Mouse (Mus musculus): ENCODE data around the gene Aftph.

Gene Aftph

DNA sequence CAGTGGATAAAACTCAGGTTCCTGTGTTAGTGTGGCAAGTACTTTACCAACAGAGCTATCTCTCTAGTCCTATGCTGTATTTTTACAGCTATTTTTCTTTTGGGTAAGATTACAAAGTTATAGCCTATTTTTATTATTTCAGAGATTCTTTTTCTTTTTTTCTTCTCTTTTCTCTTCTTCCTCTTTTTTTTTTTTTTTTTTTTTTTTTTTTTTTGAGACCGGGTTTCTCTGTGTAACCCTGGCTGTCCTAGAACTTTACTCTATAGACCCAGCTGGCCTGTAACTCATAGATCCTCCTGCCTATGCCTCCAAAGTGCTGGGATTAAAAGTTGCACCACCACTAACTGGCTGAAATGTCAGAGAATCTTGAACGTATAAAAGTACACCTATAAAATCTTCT is 13.3 kb downstream of the Aftph start:
- DNase-seq (ENCODE audit: low spot score in 2 of 2), result no peak

DNA sequence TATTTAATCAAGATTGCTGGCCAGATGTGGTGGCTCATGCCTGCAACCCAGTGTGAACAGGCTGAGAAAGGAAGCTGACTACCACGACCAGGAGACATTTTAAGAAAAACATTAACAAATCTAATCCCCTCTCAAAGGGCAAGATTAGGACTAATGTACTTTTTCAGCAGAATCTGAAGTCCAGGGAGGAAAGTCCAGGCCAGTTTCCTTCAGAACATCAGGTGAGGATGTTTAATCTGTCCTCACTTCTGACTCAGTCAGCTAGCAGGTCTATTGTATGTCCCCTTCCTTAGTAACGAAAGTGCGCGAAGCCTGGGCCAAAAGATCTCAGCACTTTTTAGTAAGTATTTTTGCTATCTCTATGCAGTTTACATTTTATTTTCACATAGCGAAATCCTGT is 17.8 kb downstream of the Aftph start:
- DNase-seq (ENCODE audit: low spot score in 2 of 2), result no peak

DNA sequence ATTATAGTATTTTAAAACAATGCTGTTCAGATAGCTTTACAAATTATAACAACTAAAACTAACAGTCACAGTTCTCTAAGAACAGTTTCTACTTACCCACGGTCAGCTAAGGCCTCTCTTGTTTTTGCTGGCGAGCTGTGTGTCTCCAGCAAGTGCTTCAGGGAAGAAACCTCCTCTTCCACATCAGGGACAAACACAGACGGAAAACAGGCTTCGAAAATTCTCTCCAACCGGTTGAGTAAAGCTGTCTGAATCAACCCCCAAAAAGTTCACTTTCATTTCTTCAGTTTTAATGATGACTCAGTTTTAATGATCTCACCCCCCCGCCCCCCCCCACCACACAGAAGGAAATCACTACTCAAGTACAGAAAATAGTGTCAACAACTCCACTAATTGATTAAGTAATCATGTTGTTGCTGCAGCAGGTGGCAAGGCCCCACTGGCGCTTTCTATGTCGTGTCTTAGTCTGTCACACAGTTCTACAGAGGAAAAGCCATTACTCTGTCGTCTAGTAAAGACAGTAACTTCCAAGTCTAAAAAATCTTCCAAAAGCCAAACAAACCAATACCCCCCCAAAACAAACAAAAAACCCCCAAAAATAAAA is 29.2 kb downstream of the Aftph start:
- DNase-seq (ENCODE audit: low spot score in 2 of 2), result no peak

DNA sequence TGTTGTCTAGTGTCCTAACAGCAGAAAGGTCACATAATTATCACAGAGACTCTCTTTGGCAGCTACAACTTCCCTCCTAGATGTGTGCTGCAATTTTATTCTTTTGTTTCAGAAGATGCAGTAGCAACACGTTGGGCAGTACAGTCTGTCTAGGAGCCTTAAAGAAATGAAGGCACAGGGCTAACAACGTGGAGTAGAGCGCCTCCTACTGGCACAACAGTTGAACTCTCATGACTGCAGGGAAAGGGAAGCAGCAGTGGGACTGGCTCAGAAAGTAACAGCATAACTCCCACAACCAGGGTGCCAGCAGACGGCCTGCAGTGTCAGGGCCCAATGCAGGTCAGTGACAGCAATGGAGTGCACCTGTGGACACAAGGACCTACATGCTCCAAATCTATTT is 50.4 kb downstream of the Aftph start:
- peak in 1 of 2 experiments; percentile 62 for DNase-seq (ENCODE audit: low spot score in 2 of 2)

DNA sequence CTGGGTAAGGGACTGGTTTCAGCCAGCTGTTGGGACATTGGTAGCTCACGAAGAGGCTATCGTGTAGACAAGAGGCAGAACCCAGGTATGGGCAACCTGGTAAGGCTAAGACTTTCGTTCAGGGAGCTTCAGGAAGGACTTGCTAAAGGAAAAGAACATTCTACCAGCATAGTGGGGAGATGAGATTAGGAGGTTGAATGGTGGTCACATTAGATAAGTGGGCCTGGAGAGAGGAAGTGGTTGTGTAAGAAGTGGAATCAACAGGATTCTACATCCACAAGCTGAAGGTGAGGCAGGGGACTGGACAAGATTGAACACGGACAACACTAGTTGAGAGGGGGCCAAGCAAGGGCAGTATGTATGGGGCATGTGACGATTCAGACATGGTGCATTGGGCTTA is 59.7 kb downstream of the Aftph start:
- no peak for DNase-seq (ENCODE audit: low spot score in 2 of 2)

DNA sequence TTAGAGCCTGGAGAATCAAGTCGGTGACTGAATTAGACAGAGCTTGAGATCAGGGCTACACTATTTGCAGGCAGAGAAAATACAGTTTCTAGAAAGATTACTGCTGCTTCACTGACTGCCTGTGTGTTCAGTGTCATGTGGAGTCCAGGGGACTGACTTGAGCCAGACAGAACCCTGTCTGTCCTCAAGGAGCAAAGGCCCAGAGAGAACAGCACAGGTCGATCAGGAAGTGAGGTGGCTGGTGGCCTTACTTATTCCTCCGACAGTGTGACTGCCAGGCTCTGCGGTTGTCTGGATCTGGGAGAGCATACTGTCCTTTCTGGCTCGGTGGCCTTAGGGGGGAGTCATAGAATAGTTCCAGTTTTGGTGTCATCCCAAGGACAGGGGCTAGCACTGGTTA is 60.6 kb downstream of the Aftph start:
- DNase-seq (ENCODE audit: low spot score in 2 of 2), result no peak

DNA sequence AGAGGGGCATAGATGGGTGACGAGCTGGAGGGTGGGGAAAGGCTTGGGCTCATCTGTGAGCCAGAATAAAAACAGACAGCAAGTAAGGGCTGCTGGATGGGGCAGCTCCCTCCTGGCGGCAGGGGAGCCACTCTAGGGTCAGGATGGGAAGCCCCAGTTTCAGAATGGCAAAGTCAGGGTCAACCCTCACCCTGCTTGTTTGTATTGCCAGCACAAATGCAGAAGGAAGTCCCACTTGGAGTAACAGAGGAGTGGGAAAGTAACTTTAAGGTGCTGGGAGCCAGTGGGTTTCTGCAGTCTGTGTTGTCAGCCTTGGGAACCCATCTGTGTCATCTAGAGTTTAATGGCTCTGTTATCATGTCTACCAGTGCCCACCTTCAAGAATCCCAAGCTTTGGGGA is 62.0 kb downstream of the Aftph start:
- no peak for DNase-seq (ENCODE audit: low spot score in 2 of 2)

DNA sequence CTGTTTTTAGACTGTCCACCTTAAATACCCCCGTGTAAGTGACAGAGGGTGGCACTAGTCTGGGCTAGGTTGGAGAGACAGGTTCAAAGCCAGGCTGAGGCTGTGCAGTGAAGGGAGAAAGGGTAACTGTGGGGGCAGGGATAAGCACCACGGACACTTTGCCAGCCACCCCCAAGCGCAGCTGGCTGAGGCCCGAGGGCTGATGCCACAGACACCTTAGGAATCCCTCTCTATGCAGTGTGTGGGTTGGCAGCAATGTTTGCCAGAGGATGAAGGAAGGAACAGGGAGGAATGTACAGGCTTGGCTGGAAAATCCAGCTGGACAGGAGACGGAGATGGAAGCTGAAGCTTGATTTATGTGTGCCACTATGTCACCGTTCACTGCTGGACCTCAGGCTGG is 68.9 kb downstream of the Aftph start:
- DNase-seq (ENCODE audit: low spot score in 2 of 2), result no peak

DNA sequence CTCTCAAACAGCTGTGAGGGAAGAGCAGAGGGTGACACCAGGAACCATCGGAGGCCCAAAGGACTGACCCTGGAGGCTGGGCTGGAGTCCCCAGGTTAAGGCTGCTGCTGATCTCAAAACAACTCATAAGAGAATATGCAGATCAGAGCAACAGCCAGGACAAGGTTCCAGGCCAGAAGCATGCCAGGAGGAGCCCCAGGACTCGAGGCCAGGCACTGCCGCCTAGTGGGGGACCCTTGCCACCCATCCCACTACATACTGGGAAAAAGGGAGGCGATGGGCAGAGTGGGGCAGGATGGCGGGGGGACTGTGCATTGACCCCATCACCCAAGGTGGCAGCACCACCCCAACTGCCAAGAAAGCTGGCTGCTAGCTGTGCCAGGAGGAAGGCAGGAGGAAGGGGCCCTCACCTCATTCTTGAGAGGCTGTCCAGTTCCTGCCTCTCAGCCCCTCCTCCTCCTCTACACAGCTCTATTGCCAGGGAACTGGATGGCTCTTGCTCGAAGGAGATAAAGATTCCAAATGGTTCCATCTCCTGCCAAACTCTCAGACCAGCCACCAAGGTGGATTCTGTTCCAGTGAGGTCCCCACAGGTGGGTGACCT is 69.5 kb downstream of the Aftph start:
- no peak for DNase-seq (ENCODE audit: low spot score in 2 of 2)

DNA sequence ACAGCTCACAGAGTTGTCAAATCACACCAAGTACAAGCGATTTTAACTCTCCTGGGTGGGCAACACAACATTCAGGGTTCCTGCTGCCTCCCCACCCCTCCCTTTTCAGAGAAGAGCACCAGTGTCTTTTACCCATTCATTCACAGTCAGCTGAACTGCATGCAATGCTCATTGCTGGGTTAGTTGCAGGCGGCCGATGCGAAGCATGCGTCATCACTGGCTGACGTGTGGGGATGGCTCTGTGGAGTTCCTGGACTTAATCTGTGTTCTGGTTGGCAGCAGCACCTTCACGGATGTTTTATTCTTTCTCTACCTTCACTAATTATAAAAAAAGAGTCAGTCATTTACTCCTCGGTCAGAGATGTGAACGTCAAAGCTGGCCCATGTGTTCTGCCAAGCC is 76.5 kb downstream of the Aftph start:
- no peak for DNase-seq (ENCODE audit: low spot score in 2 of 2)

DNA sequence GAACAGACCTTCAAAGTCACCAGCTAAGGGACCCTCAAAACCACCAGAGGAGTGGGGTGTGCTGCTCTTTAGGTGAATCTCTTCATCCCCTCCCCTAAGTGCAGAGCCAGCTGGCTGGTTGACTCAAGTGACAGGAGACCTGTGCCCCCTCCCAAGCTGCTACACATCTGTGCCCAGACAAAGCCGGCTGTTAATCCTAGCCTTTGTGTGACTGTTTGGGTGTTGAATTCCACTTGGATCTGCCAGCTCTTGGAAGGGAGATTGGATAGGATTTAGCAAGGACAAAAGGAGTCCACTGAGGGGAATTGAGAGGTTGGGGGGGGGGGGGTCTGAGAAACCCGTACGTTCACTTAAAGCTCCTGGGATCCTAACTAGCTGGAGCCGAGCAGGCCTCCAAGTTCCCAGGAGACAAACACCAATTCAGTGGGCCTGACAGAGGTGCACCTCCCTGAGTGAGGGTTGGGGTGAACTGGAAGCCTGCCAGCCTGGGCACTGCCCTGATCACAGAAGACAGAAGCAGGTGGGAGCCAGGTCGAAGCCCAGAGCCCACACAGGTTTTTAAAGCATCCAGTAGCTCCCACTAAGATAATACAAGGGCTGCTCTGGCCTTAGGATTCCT is 77.7 kb downstream of the Aftph start:
- DNase-seq (ENCODE audit: low spot score in 2 of 2), result no peak

DNA sequence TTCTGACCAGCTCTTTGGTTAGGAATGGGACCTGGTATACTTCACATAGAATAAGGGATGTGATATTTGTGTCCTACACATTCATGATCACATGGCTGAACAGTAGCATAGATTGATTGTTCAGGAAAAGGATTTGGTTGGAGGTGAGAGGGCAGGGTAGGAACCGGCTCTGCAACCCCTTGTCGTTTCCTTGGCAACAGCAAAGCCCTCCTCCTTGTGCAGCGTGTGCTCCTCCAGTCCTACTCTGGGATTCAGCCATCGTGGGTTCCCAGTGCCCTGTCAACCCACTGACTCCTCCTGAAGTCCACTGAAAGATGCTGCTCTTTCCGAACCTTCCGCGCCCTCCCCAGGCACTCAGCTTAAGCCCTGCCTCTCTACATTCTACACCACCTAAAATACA is 78.6 kb downstream of the Aftph start:
- no peak for DNase-seq (ENCODE audit: low spot score in 2 of 2)

DNA sequence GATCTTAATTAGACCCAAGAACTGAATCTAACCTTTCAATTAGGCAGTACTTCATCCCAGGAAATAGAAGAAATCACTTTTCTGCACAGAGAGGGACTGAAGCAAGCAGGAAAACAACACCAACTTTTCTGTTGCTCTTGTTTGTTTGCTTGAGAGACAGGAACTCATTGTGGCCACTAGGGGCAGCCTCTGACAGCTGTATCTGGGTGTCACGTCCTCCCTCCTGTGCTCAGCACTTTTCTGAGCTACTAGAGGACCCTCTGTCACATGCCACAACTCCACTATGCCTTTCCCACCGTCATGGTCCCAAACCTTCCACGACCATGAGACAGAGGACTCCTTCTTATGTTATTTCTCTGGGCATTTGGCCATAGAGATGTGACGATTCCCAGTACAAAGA is 79.7 kb downstream of the Aftph start:
- peak in 1 of 2 experiments; percentile 35 for DNase-seq (ENCODE audit: low spot score in 2 of 2)

DNA sequence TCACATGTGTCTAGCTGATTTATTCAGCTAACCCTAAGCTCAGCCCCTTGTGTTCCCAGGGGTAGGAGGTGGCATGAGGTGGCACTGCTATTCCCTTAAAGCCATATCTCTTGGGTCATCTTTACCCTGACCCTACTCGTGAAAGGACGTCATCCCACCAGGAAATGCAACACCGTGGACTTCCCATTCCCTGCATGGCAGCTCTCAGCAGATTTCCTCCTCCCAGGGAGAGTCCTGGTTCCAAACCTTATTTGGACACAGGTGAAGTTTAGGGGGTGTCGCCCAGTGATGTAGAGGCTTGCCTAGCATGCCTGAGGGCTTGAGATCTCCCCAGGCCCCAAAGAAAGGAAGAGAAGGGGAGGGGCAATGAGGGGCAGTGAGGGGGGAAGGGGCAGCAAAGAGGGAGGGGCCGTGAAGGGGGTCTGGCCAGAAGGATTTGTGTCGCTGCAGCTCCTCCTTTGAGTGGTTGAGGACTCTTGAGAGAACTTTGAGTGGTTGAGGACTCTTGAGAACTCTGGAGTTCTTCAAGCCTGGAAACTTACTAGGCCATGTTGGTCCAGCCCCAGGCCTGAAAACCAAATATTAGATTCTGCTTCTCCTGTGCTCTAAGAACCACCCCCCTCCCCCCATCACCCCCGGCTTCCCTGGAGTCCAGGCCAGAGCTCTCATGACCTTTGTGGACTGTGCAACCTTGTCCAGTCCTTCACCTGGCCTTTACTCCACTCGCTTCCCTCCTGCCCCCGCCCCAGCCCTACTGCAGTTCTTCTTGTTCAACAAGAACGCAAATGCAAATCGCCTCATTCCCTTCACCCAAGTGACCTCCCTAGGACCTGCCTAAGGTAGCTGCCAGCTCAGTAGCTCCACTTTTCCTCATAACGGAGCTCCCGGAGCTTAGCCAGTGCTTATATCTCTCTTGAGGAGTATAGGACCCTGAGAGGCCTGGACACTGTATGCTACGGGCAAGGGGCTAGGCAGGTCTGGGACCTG is 81.0 kb downstream of the Aftph start:
- DNase-seq (ENCODE audit: low spot score in 2 of 2), result no peak

DNA sequence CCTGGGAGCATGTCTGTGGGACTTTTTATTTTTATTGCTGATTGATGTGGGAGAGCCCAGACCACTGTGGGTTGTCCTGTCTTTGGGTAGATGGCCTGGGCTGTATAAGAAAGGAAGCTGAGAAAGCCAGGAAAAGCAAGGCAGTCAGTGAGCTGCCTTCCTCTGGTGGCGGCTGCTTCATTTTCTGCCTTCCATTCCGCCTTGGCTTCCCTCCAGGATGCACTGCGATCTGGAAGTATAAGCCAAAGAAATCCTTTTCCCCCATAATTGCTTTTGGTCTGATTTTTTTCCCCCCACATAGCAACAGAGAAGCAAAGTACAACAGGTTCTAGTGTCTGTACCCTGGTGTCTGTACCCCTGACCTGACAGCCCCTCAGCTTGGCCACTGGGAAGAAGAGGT is 82.3 kb downstream of the Aftph start:
- DNase-seq (ENCODE audit: low spot score in 2 of 2), result peak in 1 of 2 experiments; percentile 25

DNA sequence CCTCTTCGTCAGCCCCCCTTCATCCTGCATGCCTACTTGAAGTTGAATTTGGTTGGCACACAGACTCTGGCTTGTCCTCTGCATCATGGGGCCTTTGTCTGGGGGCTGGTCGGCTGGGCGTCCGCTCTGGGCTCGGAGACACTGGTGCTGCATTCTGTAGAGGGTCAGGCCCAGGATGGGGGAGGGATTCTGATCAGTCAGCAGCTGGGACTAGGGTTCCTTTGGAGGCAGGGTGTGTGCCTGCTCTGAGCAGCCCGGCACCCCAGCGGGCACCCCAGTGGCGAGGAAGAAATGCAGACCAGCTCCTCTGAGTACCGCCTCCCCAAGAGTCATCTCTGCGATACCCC is 84.7 kb downstream of the Aftph start:
- no peak for DNase-seq (ENCODE audit: low spot score in 2 of 2)

DNA sequence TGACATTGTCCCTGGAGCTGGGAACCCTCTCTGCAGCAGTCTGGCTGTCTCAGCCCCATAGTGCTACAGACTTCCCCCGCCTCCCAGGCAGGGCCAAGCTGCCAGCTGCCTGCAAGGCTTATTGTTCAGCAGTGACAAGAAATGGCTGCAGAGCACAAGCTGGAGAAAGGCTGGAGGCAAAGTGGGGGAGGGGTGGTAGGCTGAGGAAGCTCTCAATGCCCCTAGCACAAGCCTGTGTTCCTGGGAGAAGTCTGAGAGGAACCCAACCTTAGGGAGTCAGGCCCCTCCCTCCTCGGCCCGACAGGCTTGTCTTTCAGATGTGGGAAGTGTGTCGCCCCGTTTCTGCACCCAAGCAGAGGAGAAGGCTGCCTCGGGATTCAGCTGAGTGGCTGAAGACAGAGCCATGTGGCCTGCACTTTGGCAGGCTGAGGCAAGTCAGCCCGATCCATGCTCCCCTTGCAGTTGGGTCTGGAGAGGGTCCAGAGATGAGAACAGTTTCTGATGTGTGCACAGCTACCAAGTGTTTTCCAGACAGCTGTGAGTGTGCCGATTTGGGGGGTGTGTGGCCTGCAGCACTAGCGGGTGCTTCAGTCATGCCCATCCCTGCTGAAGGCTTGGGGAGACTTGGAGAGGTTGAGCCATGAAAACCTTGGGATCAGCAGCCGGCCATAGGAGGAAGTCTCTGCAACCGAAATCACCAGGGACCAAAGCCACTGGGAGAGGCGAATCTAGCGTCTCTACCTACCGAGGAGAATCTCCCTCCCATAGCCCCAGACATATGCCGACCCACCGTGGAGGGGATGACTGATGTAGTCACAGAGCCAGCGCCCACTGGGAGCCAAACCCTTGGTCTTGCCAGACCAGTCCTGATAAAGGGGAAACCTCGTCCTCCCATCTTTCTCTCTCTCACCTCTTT is 85.3 kb downstream of the Aftph start:
- peak; percentile 67 to 73 for DNase-seq (ENCODE audit: low spot score in 2 of 2)

DNA sequence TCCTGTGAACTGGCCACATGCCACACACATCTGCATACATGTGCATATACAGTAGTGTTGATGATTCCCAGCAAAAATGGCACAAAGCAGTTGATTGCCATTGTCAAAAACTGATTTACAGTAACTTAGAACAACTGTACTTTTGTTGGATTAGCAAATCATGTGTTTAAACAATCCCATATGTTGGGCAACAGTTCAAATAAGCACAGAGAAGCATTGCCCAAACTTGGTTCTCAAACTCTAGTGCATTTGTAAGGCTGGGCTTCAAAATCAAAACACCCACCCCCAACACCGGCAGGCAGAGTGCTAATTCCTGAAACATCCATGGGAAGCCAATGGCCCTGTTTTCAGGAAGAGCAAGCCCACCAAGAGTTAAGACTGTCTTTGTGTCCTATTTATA is 90.2 kb downstream of the Aftph start:
- no peak for DNase-seq (ENCODE audit: low spot score in 2 of 2)

DNA sequence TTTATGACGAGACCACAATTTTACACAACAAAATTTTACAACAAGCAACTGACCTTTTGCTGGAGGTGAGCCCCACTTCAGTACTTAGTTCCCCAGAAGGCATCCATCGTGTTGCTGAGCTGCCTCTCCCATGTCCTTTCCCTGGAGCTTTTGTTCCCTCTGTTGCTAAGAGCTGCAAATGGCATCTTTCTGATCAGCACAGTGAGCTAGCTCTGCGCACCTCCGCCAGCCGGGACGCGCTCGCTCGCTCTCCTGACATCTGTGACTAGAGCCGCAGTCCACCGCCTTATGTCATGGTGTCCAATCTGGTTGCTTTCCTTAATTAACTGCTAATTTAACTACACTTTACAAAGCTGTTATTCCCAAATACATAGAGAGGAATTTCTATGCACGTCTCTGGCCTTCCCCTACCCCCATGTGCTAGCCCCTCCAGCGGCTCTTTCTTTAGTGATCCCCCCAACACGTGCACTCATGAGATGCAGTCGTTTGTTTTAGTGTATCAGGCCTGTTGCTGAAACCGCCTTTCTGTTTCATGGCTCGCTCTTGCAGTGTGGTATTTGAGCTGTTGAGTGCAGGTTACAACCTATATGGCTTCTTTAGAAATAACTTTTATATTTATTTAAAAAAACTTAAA is 91.3 kb downstream of the Aftph start:
- no peak for DNase-seq (ENCODE audit: low spot score in 2 of 2)

DNA sequence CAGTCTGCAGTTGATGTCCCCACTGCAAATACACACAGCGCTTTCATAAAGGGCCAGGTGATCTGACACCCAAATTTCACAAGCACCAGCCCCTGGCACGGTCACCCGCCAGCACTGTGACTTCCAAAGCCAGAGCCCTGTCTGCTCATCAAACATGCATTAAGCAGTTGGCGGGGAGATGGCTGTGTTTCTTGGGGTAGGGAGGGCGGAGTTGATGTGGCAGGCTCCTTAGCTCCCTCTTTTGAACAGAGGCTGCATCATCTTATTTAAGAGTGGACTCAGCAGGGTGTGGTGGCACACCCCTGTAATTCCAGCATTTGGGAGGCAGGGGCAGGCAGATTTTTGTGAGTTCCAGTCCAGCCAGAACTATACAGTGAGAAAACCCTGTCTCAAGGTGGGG is 91.9 kb downstream of the Aftph start:
- no peak for DNase-seq (ENCODE audit: low spot score in 2 of 2)

Measured in left cerebral cortex, adult 9 months (tissue).